Mouse (Mus musculus): ENCODE data around the gene Mogs.

DNA sequence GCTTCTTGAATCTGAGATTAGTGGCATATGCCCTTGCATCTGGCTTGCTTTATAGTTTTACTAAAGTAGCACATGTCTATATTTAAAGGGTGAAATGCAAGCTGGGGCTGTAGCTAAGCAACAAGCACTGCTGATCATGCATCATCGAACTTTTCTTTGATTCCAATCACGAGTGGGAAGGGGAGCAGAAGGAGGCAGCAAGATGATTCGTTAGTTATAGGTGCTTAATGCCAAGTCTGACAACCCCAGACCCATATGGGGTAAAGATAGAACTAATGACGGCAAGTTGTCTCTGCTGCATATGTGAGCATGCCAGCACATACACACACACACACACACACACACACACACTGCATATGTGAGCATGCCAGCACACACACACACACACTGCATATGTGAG lies 11.1 kb upstream of the Mogs start:
- TF ChIP-seq CTCF (conservative IDR thresholded peaks at IDR 0.05 in 1 of 2, IDR thresholded peaks at IDR 0.05 in 1 of 2; ENCODE audit: low read depth in 2 of 2, low read length in 2 of 2) = no peak
- no peak for TF ChIP-seq EP300 (IDR thresholded peaks at IDR 0.05; ENCODE audit: low read length)
- TF ChIP-seq MAX (IDR thresholded peaks at IDR 0.05; ENCODE audit: low read length) = no peak
- no peak for TF ChIP-seq TBP (conservative IDR thresholded peaks at IDR 0.05; ENCODE audit: low read depth, low read length)
- TF ChIP-seq NELFE (IDR thresholded peaks at IDR 0.05; ENCODE audit: low read depth, low read length) = no peak

Measured in CH12.LX (cell line).